Mouse (Mus musculus): ENCODE results near the gene Apol6. TPM values are rescaled to one million over a fixed set of nuclear protein-coding genes. Genes with fewer than 3 reads are reported as not detected.

Gene Apol6
- total RNA-seq, 2 experiments from 2014 or later = not detected

- no peak for DNase-seq (ENCODE audit: low spot score in 2 of 2)
Measured at GRCm38 (mm10) chr15:77104349-77105158, 60.0 kb downstream of the Apol6 start.

- no peak for DNase-seq (ENCODE audit: low spot score in 2 of 2)
Measured at GRCm38 (mm10) chr15:77105273-77105672, 60.7 kb downstream of the Apol6 start.

Other genes starting within 250 kb of the Apol6 start
- 10 to 100 TPM; 47.2 to 48.8 TPM for gene Zfp251, start 173.3 kb upstream of the Apol6 start, total RNA-seq (2021)
- 1 to 10 TPM; 5.4 to 5.7 TPM for gene Zfp7, start 165.5 kb upstream of the Apol6 start, total RNA-seq (2021)
- under 1 TPM in 1 of 2 experiments, not detected in 1; 0.51 TPM for gene Gm49527, start 165.4 kb upstream of the Apol6 start, total RNA-seq (2021)
- 1 to 10 TPM; 4.3 to 5.6 TPM for gene Zfp647, start 119.3 kb upstream of the Apol6 start, total RNA-seq (2021)
- gene 1110038F14Rik, start 96.2 kb upstream of the Apol6 start, total RNA-seq (2021) = 10 to 100 TPM; 28.0 to 28.8 TPM
- gene Mb, start 5.9 kb downstream of the Apol6 start, total RNA-seq (2021) = under 1 TPM; 0.42 to 0.46 TPM